Mouse (Mus musculus) liver, embryonic 14.5 days (tissue): Measurements from ENCODE around the gene Rnase2b.

Source experiments
- CTCF ChIP-seq: IDR thresholded peaks from 2 replicates; pipeline ENCODE4 v1.5.1; 2016; ENCODE audit warnings: antibody characterized with exemption, low read depth, control low read depth
- EP300 ChIP-seq: IDR thresholded peaks from 2 replicates; pipeline ENCODE4 v1.6.1; 2016; ENCODE audit warnings: antibody characterized with exemption, low read depth

DNA sequence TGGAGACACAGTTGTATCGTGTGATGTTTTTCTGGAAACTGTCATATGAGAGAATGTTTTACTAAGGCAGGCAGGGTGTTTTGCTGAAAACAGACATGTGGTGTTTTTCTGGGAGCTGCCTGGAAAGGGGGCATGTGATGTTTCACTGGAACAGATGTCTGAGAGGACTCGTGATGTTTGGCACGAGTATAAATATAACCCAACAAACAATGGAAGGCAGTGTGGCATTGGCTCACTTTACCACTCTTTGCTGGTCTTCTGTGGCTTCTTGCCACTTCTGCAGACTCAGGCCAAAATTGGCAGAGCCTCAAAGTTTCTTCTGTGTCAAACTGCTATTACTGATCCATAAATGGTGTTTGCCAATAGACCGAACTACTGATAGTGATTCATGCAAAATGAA, 18.8 kb upstream of the Rnase2b start:
- TF ChIP-seq CTCF (no peak), EP300 (no peak)
